Mouse (Mus musculus): ENCODE results near the gene Polr3h. TPM values are rescaled to one million over a fixed set of nuclear protein-coding genes. Genes with fewer than 3 reads are reported as not detected.

Gene Polr3h
- polyA plus RNA-seq, 1 experiment from 2014 or later = 63.9 TPM

DNA sequence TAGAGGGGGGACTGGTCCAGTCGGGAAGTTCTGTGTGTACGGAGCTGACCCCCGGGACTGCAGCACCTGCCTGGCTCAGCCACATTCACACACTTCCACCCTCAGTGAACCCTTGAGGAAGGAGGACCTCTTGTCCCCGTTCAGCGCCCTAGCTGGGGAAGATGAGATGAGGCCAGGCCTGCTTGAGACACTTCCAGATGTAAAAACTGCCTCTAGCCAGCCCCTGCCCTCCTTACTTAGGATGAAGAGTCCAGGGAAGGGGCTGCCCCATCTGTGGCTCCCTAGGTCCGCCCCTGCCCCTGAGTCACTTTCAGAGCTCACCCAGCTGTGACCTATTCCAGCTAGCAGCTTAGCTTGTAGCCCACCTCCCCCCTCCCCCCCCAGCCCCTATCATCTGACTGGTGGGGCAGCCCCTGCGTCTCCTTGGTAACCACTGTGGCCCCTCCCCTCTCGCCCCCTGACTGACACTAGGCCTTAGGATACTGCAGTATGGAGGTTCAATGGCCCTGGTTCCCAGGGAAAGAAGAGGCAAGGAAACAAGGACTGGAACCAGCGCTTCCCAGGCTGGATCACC lies 17.2 kb upstream of the Polr3h start:
- no peaks in the 10 kb centered on the region for H3K27me3 ChIP-seq
- H3K36me3 ChIP-seq = no peaks in the 10 kb centered on the region; the same call in 1 of the 2 replicates
- no peak overlapping the region for H3K27ac ChIP-seq
- WGBS = 12% methylated on average over 9 of the region's 9 CpGs
- no peak for ATAC-seq (ENCODE audit: insufficient number of reproducible peaks, insufficient read depth, low FRiP score, low TSS enrichment, low read depth)
- no peak overlapping the region for H3K4me2 ChIP-seq
- H3K9ac ChIP-seq = no peak overlapping the region
- H3K9me3 ChIP-seq = no peaks in the 10 kb centered on the region
- peaks cover 11% of the 10 kb centered on the region for H3K4me1 ChIP-seq
- H3K4me3 ChIP-seq = no peak overlapping the region

DNA sequence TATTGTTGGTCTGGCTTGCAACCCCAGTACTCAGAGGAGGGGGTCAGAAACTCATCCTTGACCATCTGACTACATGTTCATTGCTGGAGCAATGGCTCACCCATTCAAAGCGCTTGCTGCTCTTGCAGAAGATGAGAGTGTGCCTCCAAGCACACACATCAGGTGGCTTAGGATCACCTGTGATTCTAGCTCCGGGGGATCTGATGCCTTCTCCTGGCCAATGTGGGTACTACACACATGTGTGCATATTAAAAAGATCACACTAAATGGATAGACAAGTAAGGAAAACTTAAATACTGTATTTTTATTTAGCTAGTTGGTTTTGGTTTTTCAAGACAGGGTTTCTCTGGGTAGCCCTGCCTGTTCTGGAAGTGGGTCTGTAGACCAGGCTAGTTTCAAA lies 15.0 kb upstream of the Polr3h start:
- Histone ChIP-seq H3K9ac (no peak overlapping the region), H3K27ac (no peak overlapping the region), H3K4me2 (no peak overlapping the region), H3K4me3 (no peak overlapping the region), H3K4me1 (peaks cover 32% of the 10 kb centered on the region), H3K36me3 (no peaks in the 10 kb centered on the region), H3K9me3 (no peaks in the 10 kb centered on the region), H3K27me3 (peaks cover 4% of the 10 kb centered on the region; the same call in 1 of the 2 replicates)
- no peak for ATAC-seq (ENCODE audit: insufficient number of reproducible peaks, insufficient read depth, low FRiP score, low TSS enrichment, low read depth)
- 89% methylated on average over 2 of the region's 2 CpGs for WGBS

DNA sequence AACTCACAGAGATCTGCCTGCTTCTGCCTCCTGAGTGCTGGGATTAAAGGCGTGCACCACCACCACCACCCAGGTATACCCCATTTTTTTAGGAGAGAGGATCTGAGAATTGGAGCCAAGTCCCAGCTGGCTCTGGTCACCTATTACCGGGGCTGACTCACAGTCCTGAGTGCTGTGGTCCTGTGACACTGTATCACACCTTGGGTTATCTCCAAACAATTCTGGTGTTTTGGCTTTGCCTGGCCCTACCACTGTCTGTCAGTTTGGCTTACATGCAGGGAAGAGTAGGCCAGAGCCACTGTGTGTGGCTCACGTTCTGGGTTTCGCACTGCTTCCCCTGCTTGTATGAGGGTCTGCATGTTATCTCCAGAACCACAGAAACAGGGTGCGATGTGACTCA lies 14.2 kb upstream of the Polr3h start:
- no peak overlapping the region for H3K4me3 ChIP-seq
- H3K27me3 ChIP-seq = peaks cover 4% of the 10 kb centered on the region; the same call in 1 of the 2 replicates
- 0 out of 2 replicates have a peak overlapping the region, but pooled peaks have one; percentile 11 for H3K9ac ChIP-seq
- H3K27ac ChIP-seq = no peak overlapping the region
- ATAC-seq (ENCODE audit: insufficient number of reproducible peaks, insufficient read depth, low FRiP score, low TSS enrichment, low read depth) = no peak
- H3K4me2 ChIP-seq = no peak overlapping the region
- H3K9me3 ChIP-seq = no peaks in the 10 kb centered on the region
- H3K4me1 ChIP-seq = peaks cover 27% of the 10 kb centered on the region
- 92% methylated on average over 5 of the region's 5 CpGs for WGBS
- no peaks in the 10 kb centered on the region for H3K36me3 ChIP-seq

DNA sequence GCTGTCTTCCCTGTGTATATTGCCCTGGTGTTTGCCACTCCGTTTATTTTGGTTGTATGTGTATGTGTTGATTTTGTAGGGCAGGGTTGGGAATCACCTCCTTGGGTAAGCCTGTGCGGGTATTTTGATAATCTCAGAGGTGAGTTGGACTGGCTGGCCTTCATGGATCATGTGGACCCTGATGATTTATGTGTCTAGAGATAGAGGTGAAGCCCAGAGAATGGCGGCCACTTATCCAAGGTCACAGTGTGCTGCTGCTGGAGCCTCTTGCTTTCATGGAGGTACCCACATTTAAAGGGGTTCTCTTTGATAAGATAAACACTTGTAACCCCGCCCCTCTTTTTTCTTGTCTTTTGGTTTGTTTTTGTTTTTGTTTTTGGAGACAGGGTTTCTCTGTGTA lies 13.7 kb upstream of the Polr3h start:
- WGBS = 91% methylated on average over 4 of the region's 4 CpGs
- H3K9ac ChIP-seq = no peak overlapping the region
- no peak for ATAC-seq (ENCODE audit: insufficient number of reproducible peaks, insufficient read depth, low FRiP score, low TSS enrichment, low read depth)

GRCm38 (mm10) chr15:81939157-81939715 lies 13.2 kb upstream of the Polr3h start:
- Histone ChIP-seq H3K9me3 (no peaks in the 10 kb centered on the region), H3K4me1 (peaks cover 27% of the 10 kb centered on the region), H3K36me3 (no peaks in the 10 kb centered on the region), H3K27me3 (peaks cover 4% of the 10 kb centered on the region; the same call in 1 of the 2 replicates), H3K4me3 (no peak overlapping the region), H3K9ac (no peak overlapping the region), H3K4me2 (no peak overlapping the region), H3K27ac (no peak overlapping the region)
- ATAC-seq (ENCODE audit: insufficient number of reproducible peaks, insufficient read depth, low FRiP score, low TSS enrichment, low read depth) = no peak
- WGBS = 86% methylated on average over 10 of the region's 10 CpGs

More for the DNA sequence above, 13.7 kb upstream of the Polr3h start:
- H3K36me3 ChIP-seq = no peaks in the 10 kb centered on the region
- H3K4me2 ChIP-seq = no peak overlapping the region
- no peaks in the 10 kb centered on the region for H3K9me3 ChIP-seq
- H3K4me3 ChIP-seq = no peak overlapping the region
- H3K27ac ChIP-seq = no peak overlapping the region
- H3K27me3 ChIP-seq = peaks cover 4% of the 10 kb centered on the region; the same call in 1 of the 2 replicates
- H3K4me1 ChIP-seq = peaks cover 27% of the 10 kb centered on the region

GRCm38 (mm10) chr15:81938246-81938645 lies 12.2 kb upstream of the Polr3h start:
- Histone ChIP-seq H3K4me2 (peak overlapping the region; percentile 71), H3K9ac (no peak overlapping the region), H3K4me3 (no peak overlapping the region), H3K4me1 (peaks cover 24% of the 10 kb centered on the region), H3K27ac (no peak overlapping the region), H3K9me3 (no peaks in the 10 kb centered on the region), H3K27me3 (peaks cover 4% of the 10 kb centered on the region; the same call in 1 of the 2 replicates), H3K36me3 (no peaks in the 10 kb centered on the region)
- ATAC-seq (ENCODE audit: insufficient number of reproducible peaks, insufficient read depth, low FRiP score, low TSS enrichment, low read depth) = no peak
- WGBS = 30% methylated on average over 2 of the region's 2 CpGs

DNA sequence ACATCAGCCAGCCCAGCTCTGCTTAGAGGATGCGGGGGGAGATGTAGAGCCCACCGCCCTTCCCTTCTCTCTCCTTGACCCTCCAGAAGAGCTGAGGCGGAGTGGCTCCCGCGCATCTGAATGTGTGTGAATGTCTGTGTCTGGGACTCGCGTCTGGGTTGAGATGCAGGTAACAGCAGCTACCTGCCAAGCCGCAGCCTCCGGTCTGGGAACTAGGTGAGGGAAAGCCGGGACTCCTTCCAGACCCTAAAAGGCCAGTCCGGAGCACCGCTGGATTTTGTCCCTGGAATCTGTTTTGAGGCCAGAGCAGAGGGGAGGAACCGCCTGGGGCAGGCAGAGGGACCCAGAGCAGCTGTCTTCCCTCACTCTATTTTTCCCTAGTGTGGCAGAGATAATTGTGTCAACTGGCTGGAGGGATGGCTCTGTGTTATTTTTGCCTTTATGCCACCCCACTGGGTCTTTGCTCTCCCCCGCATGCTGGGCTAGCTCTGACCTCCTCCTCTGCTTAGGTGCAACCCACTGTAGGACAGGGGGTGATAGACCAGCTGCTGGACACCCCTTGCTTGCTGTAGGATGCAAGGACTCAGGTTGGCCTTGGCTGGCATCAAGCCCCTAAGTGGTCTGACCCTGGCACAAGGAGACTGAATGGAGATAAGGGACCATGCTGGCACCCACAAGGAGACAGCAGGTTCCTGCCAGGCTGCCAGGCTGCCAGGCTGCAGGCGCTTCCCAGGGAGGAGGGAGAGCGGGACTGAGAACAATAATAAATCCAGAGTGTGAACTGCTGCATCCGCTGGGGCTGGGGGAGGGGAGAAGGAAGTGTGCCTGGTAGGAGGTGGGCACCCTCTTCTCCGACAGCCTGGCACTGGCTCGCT lies 11.3 kb upstream of the Polr3h start:
- peaks cover 21% of the 10 kb centered on the region for H3K4me1 ChIP-seq
- H3K4me2 ChIP-seq = peak overlapping the region; percentile 71
- H3K4me3 ChIP-seq = peak overlapping the region; percentile 51
- no peak for ATAC-seq (ENCODE audit: insufficient number of reproducible peaks, insufficient read depth, low FRiP score, low TSS enrichment, low read depth)
- H3K27ac ChIP-seq = peak overlapping the region; percentile 2; the same call in 1 of the 2 replicates
- H3K9ac ChIP-seq = peak overlapping the region; percentile 67
- H3K9me3 ChIP-seq = no peaks in the 10 kb centered on the region
- 9% methylated on average over 19 of the region's 19 CpGs for WGBS
- H3K36me3 ChIP-seq = no peaks in the 10 kb centered on the region
- H3K27me3 ChIP-seq = peaks cover 4% of the 10 kb centered on the region; the same call in 1 of the 2 replicates

DNA sequence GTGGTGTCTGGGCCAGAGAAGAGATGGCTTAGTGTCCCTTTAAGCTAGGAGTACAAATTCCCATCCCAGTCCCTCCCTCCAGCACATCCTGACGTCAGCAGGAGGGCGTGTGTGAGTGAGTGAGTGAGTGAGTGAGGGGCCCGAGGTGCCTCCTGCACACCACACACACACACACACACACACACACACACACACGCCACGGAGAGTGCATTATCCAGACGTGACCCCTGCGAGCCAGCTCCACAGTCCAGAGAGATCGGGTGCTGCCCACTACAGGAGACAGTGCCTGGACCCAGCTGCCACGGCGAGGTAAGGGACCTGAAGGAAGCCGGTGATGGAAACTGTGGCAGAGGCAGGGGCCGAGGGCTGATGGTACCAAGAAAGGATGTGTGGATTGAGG lies 10.6 kb upstream of the Polr3h start, which contains the start of gene Csdc2:
Gene Csdc2 (plus strand): TSS at position 81 of the 400 bp plus-strand sequence.
- WGBS = 1% methylated on average over 12 of the region's 12 CpGs
- peak; percentile 59; the same call in 1 of the 2 replicates for ATAC-seq (ENCODE audit: insufficient number of reproducible peaks, insufficient read depth, low FRiP score, low TSS enrichment, low read depth)
- Histone ChIP-seq H3K4me3 (peak within 1 kb of the TSS; percentile 51), H3K27me3 (peaks cover 4% of the 10 kb centered on the region; the same call in 1 of the 2 replicates), H3K27ac (peak within 1 kb of the TSS; percentile 2; the same call in 1 of the 2 replicates), H3K36me3 (no peaks in the 10 kb centered on the region), H3K9me3 (no peaks in the 10 kb centered on the region), H3K4me1 (peaks cover 21% of the 10 kb centered on the region), H3K4me2 (peak within 1 kb of the TSS; percentile 71), H3K9ac (peak within 1 kb of the TSS; percentile 67)

DNA sequence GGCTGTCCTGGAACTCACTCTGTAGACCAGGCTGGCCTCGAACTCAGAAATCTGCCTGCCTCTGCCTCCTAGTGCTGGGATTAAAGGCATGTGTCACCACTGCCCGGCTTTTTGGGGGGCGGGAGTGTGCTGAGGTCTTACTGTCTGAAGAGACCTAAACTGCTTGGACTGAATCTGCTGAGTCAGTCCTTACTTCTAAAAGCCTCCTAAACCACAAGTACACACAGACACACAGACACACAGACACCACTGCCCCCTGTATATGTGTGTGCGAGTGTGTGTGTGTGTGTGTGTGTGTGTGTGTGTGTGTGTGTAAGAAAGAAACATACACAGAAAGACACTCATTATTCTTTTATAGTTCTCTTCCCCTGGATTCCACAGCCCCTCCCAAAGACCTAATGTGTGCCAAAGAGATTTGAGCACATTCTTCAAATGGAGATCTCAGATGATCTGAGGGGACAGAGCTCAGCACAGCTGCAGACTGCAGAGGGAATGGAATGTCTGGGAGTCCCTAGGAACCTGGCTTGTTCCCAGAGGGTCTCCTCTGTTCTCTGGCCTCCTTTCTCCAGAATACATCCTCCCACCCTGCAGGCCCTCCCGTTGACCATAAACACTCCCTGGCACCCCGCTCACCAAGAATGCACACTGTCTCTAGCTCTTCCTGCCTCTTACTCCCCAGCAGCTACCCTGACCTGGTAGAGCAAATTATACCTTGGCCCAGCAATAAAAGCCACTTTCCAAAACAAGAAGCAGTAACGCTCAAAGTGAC lies 10.0 kb upstream of the Polr3h start:
- ATAC-seq (ENCODE audit: insufficient number of reproducible peaks, insufficient read depth, low FRiP score, low TSS enrichment, low read depth) = no peak
- Histone ChIP-seq H3K27ac (0 out of 2 replicates have a peak overlapping the region, but pooled peaks have one; percentile 2), H3K4me1 (peaks cover 21% of the 10 kb centered on the region), H3K27me3 (peaks cover 4% of the 10 kb centered on the region; the same call in 1 of the 2 replicates), H3K36me3 (no peaks in the 10 kb centered on the region), H3K4me2 (peak overlapping the region; percentile 71), H3K4me3 (peak overlapping the region; percentile 51), H3K9me3 (no peaks in the 10 kb centered on the region), H3K9ac (peak overlapping the region; percentile 67)
- WGBS = 54% methylated on average over 7 of the region's 7 CpGs

- Histone ChIP-seq H3K27ac (no peak overlapping the region), H3K4me1 (peaks cover 21% of the 10 kb centered on the region), H3K27me3 (peaks cover 4% of the 10 kb centered on the region; the same call in 1 of the 2 replicates), H3K4me2 (no peak overlapping the region), H3K9ac (no peak overlapping the region), H3K4me3 (no peak overlapping the region), H3K9me3 (no peaks in the 10 kb centered on the region), H3K36me3 (no peaks in the 10 kb centered on the region)
- ATAC-seq (ENCODE audit: insufficient number of reproducible peaks, insufficient read depth, low FRiP score, low TSS enrichment, low read depth) = no peak
- 91% methylated on average over 1 of the region's 1 CpGs for whole genome bisulfite sequencing
These were observed 7.9 kb upstream of the Polr3h start for GRCm38 (mm10) chr15:81933986-81934385.
